Mouse (Mus musculus): Measurements from ENCODE around the gene Gm20388.

Gene Gm20388

DNA sequence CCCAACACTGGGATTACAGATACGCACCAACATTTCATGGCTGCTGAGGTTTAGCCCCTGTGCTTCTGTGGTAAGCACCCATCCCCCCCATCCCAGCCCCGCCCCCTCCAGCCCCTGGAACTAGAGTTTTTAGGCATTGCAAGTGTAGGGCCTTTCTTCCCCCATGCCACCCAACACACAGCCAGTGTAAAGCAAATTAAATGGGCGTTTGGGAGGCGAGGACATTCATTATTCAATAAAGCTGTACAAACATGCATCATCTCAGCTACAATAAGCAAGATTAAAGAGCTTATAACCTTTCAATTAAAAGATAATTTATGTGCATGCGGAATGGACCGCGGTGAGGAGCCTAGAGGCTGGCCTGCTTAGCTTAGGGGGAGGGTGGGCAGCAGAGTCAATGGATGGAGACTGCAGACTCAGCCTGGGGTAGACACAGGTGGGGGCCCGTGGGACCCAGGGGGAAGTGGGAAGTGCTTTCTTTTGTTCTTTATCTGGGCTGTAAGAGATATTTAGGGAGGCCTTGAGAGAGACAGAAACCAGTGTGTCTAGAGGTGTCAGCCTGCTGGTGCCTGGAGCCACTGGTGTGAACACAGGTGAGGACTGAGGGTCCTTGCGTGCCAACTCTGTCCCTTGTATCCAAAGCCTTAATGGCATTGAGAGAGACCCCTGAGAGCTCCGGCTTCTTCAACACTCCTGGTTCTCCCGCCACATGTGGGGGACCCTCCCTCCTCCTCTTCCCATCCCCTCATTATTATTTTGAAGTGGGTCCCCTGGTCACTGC is 2439.9 kb downstream of the Gm20388 start:
- DNase-seq (ENCODE audit: low read depth, low spot score), result no peak

DNA sequence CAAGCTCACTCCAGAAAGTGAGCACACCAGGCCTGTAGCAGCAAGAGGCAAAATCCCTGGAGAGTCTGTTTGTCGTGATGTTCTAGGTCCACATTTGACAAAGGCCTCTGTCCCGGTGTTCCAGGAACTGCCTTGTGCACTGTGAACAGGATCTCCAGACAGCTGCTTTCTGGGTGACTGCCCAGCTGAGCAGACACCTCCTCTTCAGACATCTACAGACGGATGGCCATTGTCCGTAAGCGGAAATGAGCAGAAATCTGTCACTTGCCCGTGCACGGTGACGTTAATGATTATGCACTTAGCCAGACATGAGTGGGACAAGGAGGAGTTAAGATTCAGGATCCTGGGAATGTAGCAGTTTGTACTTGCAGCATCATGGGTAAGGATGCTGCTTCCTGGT is 2443.5 kb downstream of the Gm20388 start:
- no peak for DNase-seq (ENCODE audit: low read depth, low spot score)

DNA sequence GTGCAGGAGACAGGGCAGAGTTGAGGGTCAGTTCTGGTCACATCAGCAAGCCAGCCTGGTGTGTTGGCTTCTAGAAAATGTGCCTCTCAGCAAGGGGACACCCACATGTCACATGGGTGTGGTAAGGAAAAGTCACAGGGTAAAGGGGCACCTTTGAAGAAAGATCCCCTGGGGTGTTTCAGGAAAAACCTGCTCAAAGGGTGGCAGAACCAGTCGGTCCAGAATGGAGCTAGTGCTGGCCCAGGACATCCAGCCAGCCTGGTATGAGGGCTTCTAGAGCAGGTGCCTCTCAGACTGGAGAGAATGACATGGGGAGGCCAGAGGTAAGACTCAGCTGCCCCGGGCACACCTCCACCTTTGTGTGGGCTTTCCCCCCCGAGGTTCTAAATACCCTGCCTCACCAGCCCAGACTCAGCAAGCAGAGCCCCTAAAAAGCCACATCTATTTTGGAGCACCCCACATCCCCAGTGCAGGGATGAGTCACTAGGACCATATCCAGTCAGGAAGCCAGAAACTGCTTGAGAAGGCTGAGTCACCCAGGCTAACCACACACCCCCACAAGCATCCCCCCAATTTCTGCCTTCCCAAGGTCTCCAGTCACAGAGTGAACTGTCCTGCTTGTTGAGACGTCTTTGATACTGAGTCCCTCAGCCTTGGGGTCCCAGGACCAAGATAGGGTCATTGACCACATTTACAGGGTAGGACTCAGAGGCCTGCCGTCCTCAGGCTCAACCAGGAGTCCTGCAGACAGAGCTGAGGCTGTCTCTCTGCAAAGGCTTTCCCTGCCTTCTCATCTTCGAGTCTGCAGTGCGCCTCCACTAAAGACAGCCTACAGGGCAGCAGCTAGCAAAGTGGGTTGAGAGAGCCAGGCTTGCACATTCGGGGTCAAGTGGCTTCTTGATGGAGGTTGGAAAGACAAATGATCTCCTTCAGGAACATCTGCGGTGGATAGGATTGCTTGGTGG is 2445.3 kb downstream of the Gm20388 start:
- DNase-seq (ENCODE audit: low read depth, low spot score), result no peak

DNA sequence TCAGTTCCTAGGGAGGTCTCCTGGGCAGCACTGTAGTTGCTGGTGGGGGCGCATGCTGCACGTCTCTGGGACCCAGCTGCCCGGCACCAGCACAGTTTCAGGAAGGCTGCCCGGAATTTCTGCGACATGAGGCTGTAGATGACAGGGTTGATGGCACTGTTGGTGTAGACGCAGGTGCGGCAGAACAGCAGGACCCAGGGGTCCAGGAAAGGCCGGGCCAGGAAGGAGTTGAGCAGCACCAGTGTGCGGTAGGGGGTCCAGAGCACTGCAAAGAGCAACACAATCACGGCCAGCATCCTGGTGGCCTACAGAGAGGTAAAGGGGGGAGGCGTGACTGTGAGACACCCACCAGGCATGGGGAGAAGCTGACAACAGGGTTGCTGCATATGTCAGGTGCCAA is 2446.6 kb downstream of the Gm20388 start:
- no peak for DNase-seq (ENCODE audit: low read depth, low spot score)

DNA sequence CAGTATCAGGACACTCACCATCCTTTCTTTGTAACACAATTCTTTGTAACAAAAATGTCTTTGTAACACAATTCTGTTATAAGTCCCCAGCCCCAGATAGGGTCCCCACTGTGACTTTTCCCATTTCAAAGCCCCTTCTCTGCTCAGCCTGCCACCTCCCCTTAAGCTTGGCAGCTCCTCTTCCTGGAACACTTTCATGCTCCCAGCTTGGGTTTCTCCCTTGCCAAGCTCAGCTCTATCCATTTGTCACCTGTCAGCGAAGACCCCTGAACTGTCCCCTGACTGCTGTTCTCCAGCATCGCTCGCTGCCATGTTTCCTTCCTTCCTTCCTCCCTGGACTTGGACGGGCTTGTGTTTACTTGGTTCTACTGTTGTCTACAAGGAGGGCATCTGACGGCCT is 2447.0 kb downstream of the Gm20388 start:
- DNase-seq (ENCODE audit: low read depth, low spot score), result no peak

DNA sequence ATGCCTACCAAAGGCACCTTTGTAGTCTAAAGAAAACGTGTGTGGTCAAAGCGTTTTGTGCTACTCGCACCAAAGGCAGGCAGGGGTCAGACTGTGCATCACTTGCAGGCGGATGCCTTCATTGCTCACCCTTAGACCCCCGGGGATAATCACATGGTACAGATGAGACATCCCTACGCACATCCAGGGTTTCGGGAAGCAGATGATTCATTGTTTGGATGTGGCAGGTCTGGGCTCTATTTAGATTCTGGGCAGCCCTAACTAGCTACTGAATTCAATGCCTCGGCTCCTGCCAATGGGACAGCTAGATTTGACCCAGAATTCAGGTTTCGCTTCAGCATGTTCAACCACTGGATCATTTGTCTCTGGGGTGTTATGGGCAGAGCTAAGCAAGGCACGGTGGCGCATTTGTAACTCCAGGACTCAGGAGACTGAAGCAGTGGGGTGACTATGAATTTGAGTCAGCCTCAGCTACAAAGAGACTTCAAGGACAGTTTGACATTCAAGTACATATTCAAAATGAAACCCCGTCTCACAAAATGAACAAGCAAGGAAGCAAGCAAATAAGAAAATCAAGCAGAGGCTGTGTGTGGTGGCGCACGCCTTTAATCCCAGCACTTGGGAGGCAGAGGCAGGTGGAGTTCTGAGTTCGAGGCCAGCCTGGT is 2448.6 kb downstream of the Gm20388 start:
- DNase-seq (ENCODE audit: low read depth, low spot score), result no peak

DNA sequence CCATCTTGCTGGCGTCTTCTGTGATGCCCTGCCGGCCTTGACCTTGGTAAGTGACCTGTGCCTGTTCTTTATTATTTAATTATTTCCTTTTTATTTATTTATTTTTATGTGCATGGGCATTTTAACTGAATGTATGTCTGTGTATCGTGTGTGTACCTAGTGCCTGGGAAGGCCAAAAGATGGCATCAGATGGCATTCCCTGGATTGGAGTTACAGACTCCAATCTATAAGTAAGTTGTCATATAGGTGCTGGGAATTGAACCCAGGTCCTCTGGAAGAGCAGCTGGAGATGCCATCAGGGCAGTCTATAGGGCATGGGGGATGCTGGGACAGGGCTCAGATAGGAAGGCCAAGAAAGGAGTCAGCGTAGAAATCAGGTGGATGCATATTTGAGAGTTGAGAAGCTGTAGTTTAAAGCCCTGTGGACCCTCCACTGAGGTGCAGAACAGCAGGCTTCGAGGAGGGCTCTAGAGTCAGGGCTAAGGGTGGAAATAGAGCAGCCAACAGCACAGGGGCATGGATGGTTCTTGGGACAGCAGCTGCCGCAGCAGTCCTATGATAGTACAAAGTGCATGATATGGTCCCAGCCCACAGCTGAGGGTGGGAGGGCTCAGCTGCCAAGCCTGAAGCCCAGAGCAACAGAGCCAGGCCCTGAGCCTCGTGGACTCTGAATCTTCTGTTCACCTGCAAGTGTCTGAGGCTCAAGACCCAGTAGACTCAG is 2450.2 kb downstream of the Gm20388 start, which contains the start of gene Trhr2:
TSS of gene Trhr2 (minus strand) at position 51 of the 721 bp plus-strand sequence.
- no peak for DNase-seq (ENCODE audit: low read depth, low spot score)

DNA sequence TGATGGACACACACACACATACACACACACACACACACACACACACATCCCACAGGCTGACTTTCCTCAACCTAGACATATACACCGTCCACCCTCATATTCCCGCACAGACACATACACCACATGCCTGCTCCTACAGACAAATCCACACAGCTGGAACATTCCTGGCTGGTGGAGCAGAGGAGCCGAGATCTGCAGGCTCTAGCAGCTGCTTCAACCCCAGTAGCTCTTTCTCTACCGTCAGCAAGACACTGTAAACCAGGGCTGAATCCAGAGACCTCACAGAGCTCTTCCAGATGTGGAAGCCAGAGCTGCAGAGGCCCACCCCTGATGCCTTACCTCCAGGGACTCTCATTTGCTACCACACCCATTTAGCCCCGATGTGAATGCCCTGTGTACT is 2451.6 kb downstream of the Gm20388 start:
- DNase-seq (ENCODE audit: low read depth, low spot score), result no peak

DNA sequence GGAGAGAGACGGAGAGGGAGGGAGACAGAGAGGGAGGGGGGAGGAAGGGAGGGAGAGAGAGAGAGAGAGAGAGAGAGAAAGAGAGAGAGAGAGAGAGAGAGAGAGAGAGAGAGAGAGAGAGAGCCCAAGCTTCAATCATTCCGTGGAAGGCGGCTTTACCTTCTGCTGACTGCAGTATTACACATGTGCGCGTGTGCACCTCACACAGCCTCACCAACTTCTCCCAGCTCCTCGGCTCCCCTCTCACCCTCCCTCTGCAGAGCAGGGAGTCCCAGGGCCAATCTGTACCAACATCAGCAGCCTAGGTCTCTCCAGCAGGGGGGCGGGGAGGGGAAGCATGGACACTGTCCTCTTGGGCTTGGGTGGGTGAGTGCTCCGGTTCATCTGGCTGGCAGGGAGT is 2452.3 kb downstream of the Gm20388 start:
- no peak for DNase-seq (ENCODE audit: low read depth, low spot score)

DNA sequence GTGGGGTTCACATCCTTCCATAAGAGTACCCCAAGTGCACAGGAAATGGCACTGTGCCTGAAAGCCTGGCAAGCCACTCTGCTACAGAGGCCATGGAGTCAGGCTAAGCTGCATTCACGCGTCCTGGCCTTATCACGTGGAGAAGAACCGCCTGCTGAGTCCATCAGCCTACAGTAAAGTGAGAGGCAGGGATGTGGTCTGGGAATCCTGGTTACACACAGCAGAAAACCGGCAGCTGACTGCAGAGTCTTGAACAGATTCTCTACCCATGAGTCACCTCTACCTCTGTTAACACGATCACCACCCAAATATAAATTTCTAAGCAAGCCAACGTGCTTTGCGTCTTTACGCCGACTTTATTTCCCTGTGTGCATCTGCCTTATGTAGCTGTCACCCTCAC is 2457.9 kb downstream of the Gm20388 start:
- no peak for DNase-seq (ENCODE audit: low read depth, low spot score)

DNA sequence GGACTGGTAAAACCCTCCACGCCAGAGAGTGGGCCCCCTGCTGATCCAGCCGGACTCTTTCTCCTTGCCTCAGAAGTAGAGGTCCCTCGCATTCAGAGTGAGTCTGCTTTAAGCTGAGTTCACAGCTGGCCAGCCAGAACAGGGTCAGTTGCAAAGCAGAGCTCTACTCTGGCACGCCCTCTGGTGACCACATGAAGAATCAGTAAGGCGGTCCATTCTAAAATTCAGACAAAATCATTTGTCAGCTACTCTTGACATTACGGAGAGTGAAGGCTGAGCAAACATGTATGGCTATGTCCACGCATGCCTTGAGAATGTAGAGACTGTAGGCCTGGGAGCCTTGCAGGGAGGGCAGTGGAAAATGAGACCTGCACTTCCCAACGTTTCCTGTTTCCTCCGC is 2459.0 kb downstream of the Gm20388 start:
- peak; percentile 36 for DNase-seq (ENCODE audit: low read depth, low spot score)

DNA sequence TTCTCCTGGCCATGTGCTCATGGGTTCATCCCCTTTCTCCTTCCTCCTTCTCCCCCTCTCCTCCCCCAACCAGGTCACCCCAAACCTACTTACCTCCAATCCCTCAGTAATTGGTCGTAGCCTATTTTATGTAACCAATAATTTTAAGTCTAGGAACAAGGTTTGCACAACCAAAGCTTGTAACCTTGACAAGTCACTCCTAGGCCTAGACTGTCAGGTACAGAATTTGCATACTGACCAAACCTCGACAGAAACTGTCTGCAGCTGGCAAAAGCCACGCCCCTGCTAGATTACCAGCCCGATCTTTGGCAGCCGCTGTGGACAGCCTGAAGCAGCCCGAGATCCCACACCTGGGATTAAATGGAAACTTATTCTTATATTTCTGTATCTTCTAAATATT is 2461.1 kb downstream of the Gm20388 start:
- DNase-seq (ENCODE audit: low read depth, low spot score), result no peak

DNA sequence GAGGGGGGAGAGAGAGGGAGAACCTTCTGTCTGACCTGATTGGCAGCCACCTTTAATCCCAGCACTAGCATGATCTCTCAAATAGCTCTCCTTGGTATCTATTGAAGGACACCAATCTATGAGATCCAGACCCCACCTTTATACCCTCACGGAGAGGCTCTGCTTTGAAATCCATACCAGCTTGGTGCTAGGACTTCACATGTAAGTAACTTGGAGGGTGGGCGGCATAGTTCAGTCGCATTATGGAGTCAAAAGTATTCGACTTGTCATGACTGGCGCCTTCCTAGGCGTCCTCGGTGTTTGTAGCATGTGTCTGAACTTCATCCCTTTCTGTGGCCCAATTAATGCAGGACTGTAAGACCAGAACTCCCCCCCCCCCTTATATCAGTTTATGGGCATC is 2464.7 kb downstream of the Gm20388 start:
- no peak for DNase-seq (ENCODE audit: low read depth, low spot score)

DNA sequence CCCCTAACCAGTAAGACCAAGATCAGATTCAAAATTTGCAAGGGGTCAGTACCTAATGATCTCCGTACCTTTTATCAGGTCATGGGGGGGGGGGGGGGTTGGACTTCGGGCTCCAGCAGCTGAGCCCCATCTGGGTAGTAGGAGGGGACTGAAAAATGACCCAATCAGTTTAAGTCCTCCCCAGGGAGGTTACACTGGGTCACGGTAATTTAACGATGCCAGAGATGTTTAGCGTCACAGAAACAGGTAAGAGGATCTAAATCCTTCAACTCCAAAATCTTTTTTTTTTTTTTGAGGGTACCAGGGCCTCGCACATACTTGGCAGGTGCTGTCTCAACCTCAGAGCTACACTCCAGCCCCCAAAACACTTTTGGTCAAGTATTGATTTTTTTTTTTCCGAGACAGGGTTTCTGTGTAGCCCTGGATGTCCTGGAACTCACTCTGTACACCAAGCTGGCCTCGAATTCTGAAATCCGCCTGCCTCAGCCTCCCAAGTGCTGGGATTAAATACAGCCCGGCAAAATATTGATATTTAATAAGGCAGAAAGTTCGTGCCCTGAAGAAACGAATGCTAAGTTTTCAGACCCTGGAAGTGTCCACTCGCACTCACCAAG is 2465.2 kb downstream of the Gm20388 start:
- DNase-seq (ENCODE audit: low read depth, low spot score), result no peak

DNA sequence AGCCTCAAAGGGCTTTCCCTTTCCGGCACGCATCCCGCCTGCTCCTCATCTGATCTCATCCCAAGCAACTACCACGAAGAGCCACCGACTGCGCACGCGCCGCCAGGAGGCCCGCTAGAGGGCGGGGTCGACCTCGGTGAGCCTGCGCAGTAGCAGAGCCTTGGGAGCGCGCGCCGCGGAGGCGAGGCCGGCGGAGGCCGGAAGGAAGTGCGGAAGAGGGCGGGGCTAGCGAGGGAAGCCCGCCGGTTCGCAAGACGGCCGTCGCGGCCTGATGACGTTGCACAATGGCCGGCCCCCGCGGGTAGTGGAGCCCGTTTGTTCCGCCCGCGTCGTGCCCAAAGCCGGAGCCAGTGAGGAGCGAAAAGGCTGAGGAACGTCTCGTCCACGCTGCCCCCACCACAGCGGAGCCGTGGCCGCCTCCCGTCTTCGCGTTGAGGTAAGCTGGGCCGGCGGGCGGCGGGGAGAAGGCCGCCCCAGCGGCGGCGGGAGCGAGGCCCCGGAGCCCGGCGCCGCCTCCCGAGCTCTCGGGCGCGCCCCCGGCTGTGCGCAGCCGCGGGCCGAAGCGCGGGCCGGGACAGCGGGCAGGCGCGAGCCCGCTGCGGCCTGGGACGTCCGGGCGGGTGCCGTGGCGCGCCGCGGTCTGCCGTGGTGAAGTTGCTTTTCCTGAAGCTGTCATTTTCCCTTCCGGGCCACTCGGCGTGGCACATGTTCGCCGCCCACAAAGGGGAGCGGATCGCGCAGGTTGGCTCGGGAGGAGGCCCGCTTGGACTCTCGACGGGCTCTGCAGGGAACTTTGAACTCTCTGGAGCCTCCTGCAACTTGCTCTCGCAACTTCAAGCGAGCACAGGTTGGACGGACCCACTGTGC is 2466.0 kb downstream of the Gm20388 start, which contains the start of gene Zc3h18:
TSS of gene Zc3h18 (plus strand) at position 245 of the 867 bp plus-strand sequence.
- DNase-seq (ENCODE audit: low read depth, low spot score), result peak; percentile 98

DNA sequence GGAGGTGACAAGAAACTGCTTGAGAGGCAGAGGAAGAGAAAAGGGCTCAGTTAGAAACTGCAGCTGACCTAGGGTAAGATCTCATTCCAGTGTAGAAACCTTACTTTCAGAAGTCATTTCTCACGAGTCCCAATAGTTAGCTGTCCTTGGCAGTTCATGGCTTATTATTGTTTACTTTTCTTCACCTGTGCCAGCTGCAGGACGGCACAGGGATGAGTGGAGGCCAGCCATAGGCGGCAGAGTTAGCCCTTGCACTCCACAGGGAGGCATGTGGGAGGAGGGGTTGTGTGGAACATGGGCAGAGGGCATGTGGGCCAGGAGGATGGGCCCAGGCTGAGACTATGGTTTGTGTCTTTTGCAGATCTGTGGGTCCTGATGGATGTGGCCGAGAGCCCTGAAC is 2472.4 kb downstream of the Gm20388 start:
- DNase-seq (ENCODE audit: low read depth, low spot score), result no peak

DNA sequence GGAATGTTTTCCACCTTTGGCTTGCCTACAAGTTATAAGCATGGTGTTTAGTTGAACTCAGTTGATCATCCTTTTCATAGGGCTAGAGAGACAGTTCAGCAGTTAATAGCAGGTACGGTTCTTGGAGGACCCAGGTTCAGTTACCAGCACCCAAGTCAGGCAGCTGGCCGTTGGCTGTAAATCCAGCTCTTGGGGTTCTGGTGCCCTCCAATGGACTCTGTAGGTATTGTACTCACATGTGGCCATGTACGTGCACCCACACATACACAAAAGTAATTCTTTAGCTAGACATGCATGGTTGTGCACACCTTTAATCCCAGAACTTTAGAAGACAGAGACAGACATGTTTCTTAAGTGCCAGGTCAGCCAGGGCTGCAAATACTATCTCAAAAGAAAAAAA is 2478.7 kb downstream of the Gm20388 start:
- DNase-seq (ENCODE audit: low read depth, low spot score), result no peak

DNA sequence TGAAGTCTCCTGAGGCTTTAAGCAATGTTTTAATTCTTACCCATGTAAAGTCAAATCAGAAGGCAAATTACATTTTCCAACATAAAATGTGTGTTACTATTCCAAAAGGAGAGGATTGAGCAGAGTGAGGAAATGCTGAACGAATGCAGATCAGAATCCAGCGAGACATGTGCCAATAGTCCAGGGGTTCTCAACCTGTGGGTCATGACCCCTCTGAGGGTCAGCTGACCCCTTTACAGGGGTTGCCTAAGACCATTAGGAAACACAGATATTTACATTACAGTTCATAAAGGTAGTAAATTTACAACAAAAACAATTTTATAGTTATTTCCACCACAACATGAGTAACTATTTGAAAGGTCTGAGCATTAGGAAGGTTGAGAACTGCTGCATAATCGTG is 2480.1 kb downstream of the Gm20388 start:
- no peak for DNase-seq (ENCODE audit: low read depth, low spot score)

DNA sequence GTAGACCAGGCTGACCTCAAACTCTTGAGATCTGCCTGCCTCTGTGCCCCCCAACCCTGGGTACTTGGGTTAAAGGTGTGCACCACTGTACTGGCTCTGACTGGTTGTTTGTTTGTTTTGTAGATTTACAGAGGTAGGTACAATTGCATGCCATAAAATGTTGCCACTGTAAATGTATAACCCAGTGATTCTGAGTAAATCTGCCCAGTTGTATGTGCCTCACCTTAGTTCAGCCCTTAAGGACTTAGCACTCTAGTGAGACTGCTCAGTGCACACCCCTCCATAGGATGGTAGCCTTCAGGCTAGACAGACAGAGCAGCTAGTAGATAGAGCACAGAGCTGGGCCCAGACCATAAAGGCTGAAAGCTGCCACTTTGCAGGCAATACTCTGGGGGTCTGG is 2483.1 kb downstream of the Gm20388 start:
- no peak for DNase-seq (ENCODE audit: low read depth, low spot score)

DNA sequence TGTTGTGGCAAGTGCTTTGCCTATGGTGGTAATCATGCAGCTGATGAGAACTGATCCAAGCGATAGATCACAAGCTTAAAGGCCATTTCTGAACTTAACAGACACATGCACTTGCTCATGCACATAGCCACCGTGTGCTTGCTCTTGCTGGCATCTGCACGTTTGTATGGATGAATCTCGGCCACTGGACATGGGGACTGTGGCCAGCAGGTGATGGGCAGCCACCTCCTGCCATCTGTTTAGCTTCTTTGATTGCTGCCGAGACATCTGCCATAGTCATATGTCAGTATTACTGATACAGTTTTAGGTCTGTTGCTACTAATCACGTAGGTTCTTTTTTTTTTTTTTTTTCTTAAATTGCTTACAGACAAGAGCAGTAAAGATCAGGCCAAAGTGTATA is 2484.7 kb downstream of the Gm20388 start:
- no peak for DNase-seq (ENCODE audit: low read depth, low spot score)

Data from retina, adult 2 months (tissue).